Mouse (Mus musculus) cortical plate, adult 2 months (tissue): ENCODE measurements at regions not wholly inside any gene's neighbourhood (a gene's known extent, or its start where the extent isn't known, plus 50 kb on each side); places are given as distances from the start of the nearest gene placed in this dataset.

Experiments used
- CTCF ChIP-seq: fragments of 200-500 bp; IDR thresholded peaks from 2 replicates; pipeline ENCODE4 v1.5.1; 2011; ENCODE audit warnings: mild to moderate bottlenecking, control low read depth, low read length; ENCODE audit not compliant: insufficient read depth; ENCODE audit errors: extremely low read depth
- POLR2A ChIP-seq: fragments of 200-500 bp; IDR thresholded peaks from 2 replicates; pipeline ENCODE4 v1.6.1; 2011; ENCODE audit warnings: mild to moderate bottlenecking, low read length, control low read depth; ENCODE audit not compliant: insufficient read depth; ENCODE audit errors: extremely low read depth

DNA sequence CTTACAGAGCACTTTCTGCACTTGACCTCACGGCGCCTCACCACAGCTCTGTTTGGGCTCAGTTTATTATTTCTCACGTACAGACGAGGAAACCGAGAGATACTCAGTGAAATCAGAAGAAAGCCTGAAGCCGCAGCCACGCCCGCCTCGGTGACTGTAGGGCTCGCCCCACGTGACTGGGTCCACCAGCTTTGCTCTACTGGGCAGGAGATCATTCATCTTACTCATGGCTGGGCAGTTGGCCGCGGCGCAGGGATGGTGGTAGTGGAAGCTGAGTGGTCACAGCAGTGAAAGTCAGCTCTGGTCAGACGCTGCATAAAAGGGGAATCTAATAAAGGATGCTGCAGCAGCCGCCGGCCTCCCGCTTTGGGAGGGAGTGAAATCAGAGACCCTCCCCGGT lies 135.2 kb upstream of the Tsc22d1 start:
- TF ChIP-seq CTCF (no peak), POLR2A (no peak)
